Mouse (Mus musculus): Measurements from ENCODE around the gene Grk6.

DNA sequence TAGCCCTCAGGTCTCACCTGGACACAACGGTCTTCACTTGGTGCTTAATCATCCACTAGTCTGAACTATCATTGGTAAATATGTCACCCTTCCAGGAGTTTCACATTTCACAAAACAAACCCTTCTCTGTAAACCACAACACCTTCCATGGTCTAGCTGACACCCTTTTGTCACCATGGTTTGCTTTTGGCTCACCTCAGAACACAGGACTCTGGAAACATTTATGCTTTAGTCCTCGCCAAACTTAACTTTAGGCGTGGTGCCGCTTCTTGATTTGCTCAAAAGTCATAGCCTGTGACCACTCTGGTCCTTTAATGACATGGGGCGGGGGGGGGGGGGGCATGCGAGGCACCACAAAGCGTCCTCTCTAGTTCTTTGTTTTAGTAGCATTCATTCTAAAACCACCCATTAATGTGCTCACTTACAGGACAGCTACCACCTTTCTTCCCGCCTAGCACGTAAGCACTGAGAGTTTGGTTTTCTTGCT lies 1.0 kb upstream of the Grk6 start:
- TF ChIP-seq POLR2A (IDR thresholded peaks at IDR 0.05; ENCODE audit: extremely low read depth, insufficient read depth, low read length) (no peak), CTCF (IDR thresholded peaks at IDR 0.05; ENCODE audit: extremely low read depth, insufficient read depth, low read length) (no peak)

Data from cortical plate, adult 2 months (tissue).